Mouse (Mus musculus) kidney, embryonic 15.5 days (tissue): Measurements from ENCODE around the gene Hoxa7. TPM values are rescaled to one million over a fixed set of nuclear protein-coding genes. Genes with fewer than 3 reads are reported as not detected.

Experiments
- ATAC-seq: fragments of 200-750 bp; cut with Nextera tagmentation; replicated peaks from 2 replicates; pipeline ENCODE4 v1.8.0; 2017; ENCODE audit warnings: moderate TSS enrichment; ENCODE audit not compliant: low FRiP score
- H3K27ac ChIP-seq: fragments of 300-500 bp; sonication (generic); 2 replicates; pipeline ENCODE4 v1.5.1; 2015; ENCODE audit warnings: mild to moderate bottlenecking, inconsistent platforms
- H3K27me3 ChIP-seq: fragments of 300-500 bp; sonication (generic); 2 replicates; pipeline ENCODE4 v1.6.1; 2015; ENCODE audit warnings: inconsistent platforms
- H3K36me3 ChIP-seq: fragments of 300-500 bp; sonication (generic); 2 replicates; pipeline ENCODE4 v1.6.1; 2015; ENCODE audit warnings: inconsistent platforms
- H3K4me1 ChIP-seq: fragments of 300-500 bp; sonication (generic); 2 replicates; pipeline ENCODE4 v1.6.1; 2015; ENCODE audit warnings: inconsistent platforms
- H3K4me2 ChIP-seq: fragments of 300-500 bp; sonication (generic); 2 replicates; pipeline ENCODE4 v1.6.1; 2015; ENCODE audit warnings: moderate library complexity, mild to moderate bottlenecking, inconsistent platforms
- H3K4me3 ChIP-seq: fragments of 300-500 bp; sonication (generic); replicated peaks from 2 replicates; pipeline ENCODE4 v1.5.1; 2015; ENCODE audit warnings: mild to moderate bottlenecking, inconsistent platforms
- H3K9ac ChIP-seq: fragments of 300-500 bp; sonication (generic); 2 replicates; pipeline ENCODE4 v1.6.1; 2015; ENCODE audit warnings: mild to moderate bottlenecking, inconsistent platforms
- H3K9me3 ChIP-seq: fragments of 300-500 bp; sonication (generic); replicated peaks from 2 replicates; pipeline ENCODE4 v1.6.1; 2016; ENCODE audit warnings: inconsistent platforms
- WGBS: fragments of 180-500 bp; shearing (Covaris S2); methylation state at CpG from one replicate; pipeline ENCODE4 v1.1.7; 2015; ENCODE audit warnings: mixed read lengths; 5-methylcytosine and 5-hydroxymethylcytosine counted together
- polyA plus RNA-seq: library from polyadenylated mRNA; unstranded; fragments of >200 nt; fragmentation: Nextera tagmentation; extraction: Ambion mirVana; gene quantifications from 2 replicates; pipeline ENCODE4 v1.2.1, GENCODE M21; 2015

Hoxa7 gene
- polyA plus RNA-seq, result 26.7 and 27.2 TPM in 2 replicates

- under 1% methylated on average over 46 of the region's 46 CpGs for WGBS
- H3K27me3 ChIP-seq, result 0 out of 2 replicates have a peak, but pooled peaks cover 8% of the 10 kb centered on the region
Measured at GRCm38 (mm10) chr6:52221337-52221992, at the start of gene Hoxa7. Gene Hoxa7, minus strand, starts transcription at chr6:52221854.

GRCm38 (mm10) chr6:52270494-52271480 lies 49.1 kb upstream of the Hoxa7 start:
- Histone ChIP-seq H3K4me2 (peak overlapping the region; percentile 18; the same call in 1 of the 2 replicates), H3K4me3 (no peak overlapping the region), H3K9ac (no peak overlapping the region), H3K27ac (no peak overlapping the region), H3K9me3 (no peaks in the 10 kb centered on the region), H3K36me3 (no peaks in the 10 kb centered on the region), H3K27me3 (peaks cover 98% of the 10 kb centered on the region), H3K4me1 (peaks cover 9% of the 10 kb centered on the region; the same call in 1 of the 2 replicates)
- 5% methylated on average over 23 of the region's 23 CpGs for WGBS
- ATAC-seq, result 0 out of 2 replicates have a peak, but pooled peaks have one; percentile 25

More at GRCm38 (mm10) chr6:52221337-52221992, at the start of gene Hoxa7:
- Histone ChIP-seq H3K36me3 (peaks cover 4% of the 10 kb centered on the region; the same call in 1 of the 2 replicates), H3K9me3 (no peaks in the 10 kb centered on the region), H3K4me3 (peak within 1 kb of the TSS; percentile 77), H3K4me1 (peaks cover 35% of the 10 kb centered on the region), H3K4me2 (peak within 1 kb of the TSS; percentile 92), H3K9ac (peak within 1 kb of the TSS; percentile 94), H3K27ac (peak within 1 kb of the TSS; percentile 99)
- ATAC-seq, result peak; percentile 37

GRCm38 (mm10) chr6:52268756-52269155 lies 47.1 kb upstream of the Hoxa7 start:
- no peak overlapping the region for H3K4me3 ChIP-seq
- no peak for ATAC-seq
- H3K9me3 ChIP-seq, result no peaks in the 10 kb centered on the region
- no peak overlapping the region for H3K9ac ChIP-seq
- no peak overlapping the region for H3K27ac ChIP-seq
- H3K27me3 ChIP-seq, result peaks cover 98% of the 10 kb centered on the region
- no peaks in the 10 kb centered on the region for H3K36me3 ChIP-seq
- no peak overlapping the region for H3K4me2 ChIP-seq
- 7% methylated on average over 3 of the region's 3 CpGs for WGBS
- peaks cover 4% of the 10 kb centered on the region; the same call in 1 of the 2 replicates for H3K4me1 ChIP-seq

GRCm38 (mm10) chr6:52268341-52268740 lies 46.7 kb upstream of the Hoxa7 start:
- Histone ChIP-seq H3K36me3 (no peaks in the 10 kb centered on the region), H3K4me2 (no peak overlapping the region), H3K27me3 (peaks cover 98% of the 10 kb centered on the region), H3K9ac (no peak overlapping the region), H3K4me3 (no peak overlapping the region), H3K9me3 (no peaks in the 10 kb centered on the region), H3K4me1 (peaks cover 4% of the 10 kb centered on the region; the same call in 1 of the 2 replicates), H3K27ac (no peak overlapping the region)
- WGBS, result 4% methylated on average over 7 of the region's 7 CpGs
- ATAC-seq, result no peak

- Histone ChIP-seq H3K36me3 (no peaks in the 10 kb centered on the region), H3K4me3 (no peak overlapping the region), H3K9me3 (no peaks in the 10 kb centered on the region), H3K4me1 (peaks cover 8% of the 10 kb centered on the region), H3K4me2 (no peak overlapping the region), H3K27me3 (peaks cover 98% of the 10 kb centered on the region), H3K9ac (no peak overlapping the region), H3K27ac (no peak overlapping the region)
- no peak for ATAC-seq
- WGBS, result 9% methylated on average over 3 of the region's 3 CpGs
Measured at GRCm38 (mm10) chr6:52267691-52268090, 46.0 kb upstream of the Hoxa7 start.

- H3K27me3 ChIP-seq, result peaks cover 98% of the 10 kb centered on the region
- H3K9ac ChIP-seq, result no peak overlapping the region
- H3K4me2 ChIP-seq, result no peak overlapping the region
- no peak overlapping the region for H3K27ac ChIP-seq
- WGBS, result 14% methylated on average over 5 of the region's 5 CpGs
- ATAC-seq, result no peak
- no peaks in the 10 kb centered on the region for H3K36me3 ChIP-seq
- H3K4me3 ChIP-seq, result no peak overlapping the region
- H3K4me1 ChIP-seq, result peaks cover 8% of the 10 kb centered on the region
- no peaks in the 10 kb centered on the region for H3K9me3 ChIP-seq
Measured at GRCm38 (mm10) chr6:52267221-52267620, 45.6 kb upstream of the Hoxa7 start.

- H3K27me3 ChIP-seq, result peaks cover 99% of the 10 kb centered on the region
- no peaks in the 10 kb centered on the region for H3K9me3 ChIP-seq
- H3K4me3 ChIP-seq, result no peak overlapping the region
- H3K27ac ChIP-seq, result no peak overlapping the region
- H3K4me2 ChIP-seq, result no peak overlapping the region
- peaks cover 8% of the 10 kb centered on the region for H3K4me1 ChIP-seq
- under 1% methylated on average over 9 of the region's 9 CpGs for WGBS
- no peak for ATAC-seq
- no peak overlapping the region for H3K9ac ChIP-seq
- H3K36me3 ChIP-seq, result no peaks in the 10 kb centered on the region
Measured at GRCm38 (mm10) chr6:52266666-52266985, 45.0 kb upstream of the Hoxa7 start.

GRCm38 (mm10) chr6:52265913-52266665 lies 44.4 kb upstream of the Hoxa7 start:
- Histone ChIP-seq H3K9ac (no peak overlapping the region), H3K36me3 (no peaks in the 10 kb centered on the region), H3K4me2 (no peak overlapping the region), H3K4me1 (peaks cover 10% of the 10 kb centered on the region), H3K9me3 (no peaks in the 10 kb centered on the region), H3K4me3 (no peak overlapping the region), H3K27me3 (peaks cover 99% of the 10 kb centered on the region), H3K27ac (no peak overlapping the region)
- no peak for ATAC-seq
- WGBS, result under 1% methylated on average over 19 of the region's 19 CpGs

GRCm38 (mm10) chr6:52265306-52265912 lies 43.8 kb upstream of the Hoxa7 start:
- peaks cover 13% of the 10 kb centered on the region for H3K4me1 ChIP-seq
- ATAC-seq, result no peak
- no peak overlapping the region for H3K9ac ChIP-seq
- H3K9me3 ChIP-seq, result no peaks in the 10 kb centered on the region
- H3K27me3 ChIP-seq, result peaks cover 99% of the 10 kb centered on the region
- no peak overlapping the region for H3K27ac ChIP-seq
- 1% methylated on average over 18 of the region's 18 CpGs for WGBS
- H3K36me3 ChIP-seq, result no peaks in the 10 kb centered on the region
- H3K4me2 ChIP-seq, result no peak overlapping the region
- H3K4me3 ChIP-seq, result no peak overlapping the region

GRCm38 (mm10) chr6:52264106-52264790 lies 42.6 kb upstream of the Hoxa7 start:
- WGBS, result 3% methylated on average over 5 of the region's 5 CpGs
- H3K27ac ChIP-seq, result no peak overlapping the region
- no peak overlapping the region for H3K4me3 ChIP-seq
- peaks cover 99% of the 10 kb centered on the region for H3K27me3 ChIP-seq
- ATAC-seq, result no peak
- peaks cover 22% of the 10 kb centered on the region for H3K4me1 ChIP-seq
- H3K9ac ChIP-seq, result no peak overlapping the region
- H3K4me2 ChIP-seq, result no peak overlapping the region
- H3K36me3 ChIP-seq, result no peaks in the 10 kb centered on the region
- H3K9me3 ChIP-seq, result no peaks in the 10 kb centered on the region

GRCm38 (mm10) chr6:52263321-52263585 lies 41.6 kb upstream of the Hoxa7 start:
- no peaks in the 10 kb centered on the region for H3K36me3 ChIP-seq
- no peaks in the 10 kb centered on the region for H3K9me3 ChIP-seq
- no peak overlapping the region for H3K9ac ChIP-seq
- ATAC-seq, result no peak
- WGBS, result 2% methylated on average over 6 of the region's 6 CpGs
- H3K4me1 ChIP-seq, result peaks cover 22% of the 10 kb centered on the region
- H3K27ac ChIP-seq, result no peak overlapping the region
- no peak overlapping the region for H3K4me3 ChIP-seq
- peaks cover 99% of the 10 kb centered on the region for H3K27me3 ChIP-seq
- H3K4me2 ChIP-seq, result no peak overlapping the region
